Mouse (Mus musculus): ENCODE results near the gene Slc17a6.

Slc17a6 gene

DNA sequence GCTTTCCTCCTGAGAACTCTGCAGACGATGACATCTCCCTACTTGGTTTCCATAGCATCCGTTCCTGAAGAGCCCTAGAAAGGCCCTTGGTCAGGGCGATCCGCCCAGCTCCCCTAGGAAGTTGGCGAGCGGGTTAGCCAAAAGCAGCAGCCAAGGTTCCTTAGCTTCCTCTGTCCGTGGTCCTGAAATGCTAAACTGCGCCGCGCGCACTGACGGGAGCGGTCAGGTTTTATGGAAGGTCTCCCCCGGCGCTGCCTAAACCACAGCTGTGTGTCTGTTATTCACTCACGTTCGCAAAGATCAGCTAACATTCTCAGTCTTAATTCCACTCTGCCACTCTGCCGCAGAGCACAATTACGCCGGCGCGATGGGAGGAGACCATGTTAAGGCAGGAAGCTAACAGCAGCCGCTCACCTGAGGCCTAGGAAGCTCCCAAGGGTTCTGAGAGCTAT, at the start of gene Slc17a6:
Gene Slc17a6, plus strand, starts transcription at position 313 of the 452 bp plus-strand sequence.
- in situ Hi-C loops (cut with MseI, MboI): loop anchor here in 1 of 2 experiments (10.0 kb wide), 1 partner anchor 223 kb away; no protein-coding TSS in a partner anchor

DNA sequence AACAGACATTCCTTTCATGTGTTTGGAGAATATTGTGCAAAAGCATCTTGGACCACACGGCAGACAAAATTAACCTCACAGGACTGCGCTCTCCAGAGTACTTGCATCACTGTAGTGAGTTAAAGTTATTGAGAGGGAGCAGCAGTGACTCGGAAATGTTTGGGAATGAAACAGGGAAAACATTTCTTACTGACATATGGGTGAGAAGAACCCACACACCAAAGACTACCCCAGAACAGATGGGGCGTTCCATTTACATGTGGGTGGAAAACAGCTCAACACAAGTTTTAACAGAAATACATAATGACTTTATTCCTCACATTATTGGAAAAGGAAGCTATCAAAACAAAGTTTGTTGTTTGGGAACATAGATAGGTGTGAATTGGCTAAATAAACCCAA, 21.8 kb upstream of the Slc17a6 start:
- in situ Hi-C loops (cut with MseI, MboI): no loop called here

DNA sequence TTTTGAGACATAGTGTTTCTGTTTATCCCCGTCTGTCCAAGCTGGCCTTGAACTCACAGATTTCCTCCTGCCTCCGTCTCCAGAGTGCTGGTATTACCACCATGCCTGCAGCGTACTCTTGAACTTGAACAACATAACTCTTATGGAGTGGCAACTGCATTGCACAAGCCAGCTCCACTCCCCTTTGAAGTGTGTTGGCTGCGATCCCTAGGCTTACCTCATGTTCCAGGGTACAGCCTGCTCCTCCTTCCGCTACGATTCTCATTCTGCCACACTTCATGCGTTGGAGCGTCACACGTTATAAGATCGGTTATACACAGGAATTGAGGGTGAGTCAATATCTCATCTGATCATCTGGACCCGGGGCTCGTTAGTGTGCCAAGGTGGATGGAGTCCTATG, 18.1 kb upstream of the Slc17a6 start:
- in situ Hi-C loops (cut with MseI, MboI): no loop called here

DNA sequence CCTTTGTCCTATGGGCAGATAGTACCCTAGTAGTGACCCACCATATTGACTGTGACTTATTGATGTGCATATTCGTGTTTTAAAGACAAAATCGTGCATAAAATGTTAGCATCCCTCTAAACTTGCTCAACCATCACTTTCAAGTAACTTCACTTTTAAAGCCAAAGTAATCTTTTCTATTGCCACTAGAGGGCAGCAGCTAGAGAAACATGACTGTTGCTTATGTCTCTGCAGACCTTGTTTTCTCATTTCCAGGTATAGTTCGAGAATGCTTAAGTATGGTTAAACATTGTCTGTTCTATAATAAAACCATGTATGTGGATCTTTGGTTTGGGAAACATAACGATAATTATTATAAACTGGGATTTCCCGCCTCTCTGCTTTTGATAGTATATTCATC, 7.4 kb upstream of the Slc17a6 start:
- in situ Hi-C loops (cut with MseI, MboI): no loop called here

DNA sequence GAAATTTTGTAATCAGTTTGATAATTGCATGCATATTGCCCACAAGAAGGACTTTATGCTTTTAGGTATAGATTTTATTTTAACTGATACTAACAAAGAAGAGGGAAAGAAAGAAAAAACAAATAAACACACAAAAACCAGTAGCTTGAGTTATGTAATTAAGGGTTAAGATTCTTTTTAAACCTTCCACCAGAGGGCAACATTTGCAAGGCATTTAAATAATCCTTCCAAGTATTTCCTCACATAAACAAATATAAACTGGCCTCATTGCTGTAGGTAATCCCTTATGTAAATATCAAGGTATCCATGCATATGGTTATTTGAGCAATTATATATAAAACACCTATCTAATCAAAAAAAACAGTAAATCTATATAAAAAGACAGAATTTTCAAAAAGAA, 3.9 kb upstream of the Slc17a6 start:
- in situ Hi-C loops (cut with MseI, MboI): loop anchor here (5.0 kb wide), 1 partner anchor 354 kb away; no protein-coding TSS in a partner anchor

DNA sequence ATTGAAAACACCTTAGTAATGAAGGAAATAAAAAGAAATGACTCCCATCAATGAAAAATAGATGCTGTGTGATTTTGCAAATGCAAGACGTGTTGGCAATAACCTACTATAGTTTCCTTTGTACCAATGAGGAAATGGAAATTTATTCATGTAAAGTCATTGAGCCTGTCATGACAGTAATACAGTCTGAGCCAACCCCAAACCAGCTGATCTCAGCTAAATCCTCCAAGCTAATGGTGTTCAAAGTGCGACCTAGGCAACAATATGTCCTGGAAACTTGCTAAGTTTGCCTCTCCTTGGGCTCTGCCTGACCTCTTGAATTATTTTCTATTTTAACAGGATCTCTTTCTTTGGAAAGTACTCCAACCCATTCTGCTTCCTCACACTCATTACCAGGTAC, 3.4 kb upstream of the Slc17a6 start:
- in situ Hi-C loops (cut with MseI, MboI): loop anchor here (5.0 kb wide), 1 partner anchor 354 kb away; no protein-coding TSS in a partner anchor

DNA sequence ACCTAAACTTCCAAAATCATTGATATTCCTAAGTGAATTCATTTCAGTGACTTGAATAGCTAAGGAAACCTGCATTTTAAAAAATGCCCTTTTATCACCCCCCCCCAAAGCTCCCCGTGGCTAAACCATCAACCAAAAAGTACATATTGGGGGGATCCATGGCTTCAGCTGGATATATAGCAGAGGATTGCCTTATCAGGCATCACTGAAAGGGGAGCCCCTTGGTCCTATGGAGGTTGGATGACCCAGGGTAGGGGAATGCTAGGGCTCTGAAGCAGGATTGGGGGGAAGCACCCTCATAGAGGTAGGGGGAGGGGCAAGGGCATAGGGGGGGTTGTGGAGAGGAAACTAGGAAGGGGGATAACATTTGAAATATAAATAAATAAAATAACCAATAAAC, 1.8 kb upstream of the Slc17a6 start:
- in situ Hi-C loops (cut with MseI, MboI): loop anchor here (5.0 to 10.0 kb wide), 2 partner anchors 225 to 352 kb away; no protein-coding TSS in a partner anchor

DNA sequence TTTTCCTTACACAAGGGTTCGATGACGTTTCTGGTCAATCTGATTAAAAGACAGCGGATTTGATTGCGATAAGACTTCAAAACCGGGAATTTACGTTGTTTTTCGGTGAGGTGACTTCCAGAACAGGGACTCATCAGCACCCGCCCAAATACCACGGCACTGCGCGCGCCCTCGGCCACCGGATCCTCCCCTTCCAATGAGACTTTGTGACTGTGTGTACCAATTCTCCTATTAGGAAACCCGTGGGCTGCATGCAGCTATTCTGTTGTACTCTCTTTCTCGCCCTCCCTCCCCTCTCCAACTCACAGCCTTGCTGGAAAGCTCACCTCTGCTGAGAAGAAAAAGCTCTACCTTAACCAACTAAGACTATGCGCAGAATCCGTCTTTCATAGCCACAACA, 390 bp downstream of the Slc17a6 start:
- in situ Hi-C loops (cut with MseI, MboI): loop anchor here in 1 of 2 experiments (10.0 kb wide), 1 partner anchor 223 kb away; no protein-coding TSS in a partner anchor

DNA sequence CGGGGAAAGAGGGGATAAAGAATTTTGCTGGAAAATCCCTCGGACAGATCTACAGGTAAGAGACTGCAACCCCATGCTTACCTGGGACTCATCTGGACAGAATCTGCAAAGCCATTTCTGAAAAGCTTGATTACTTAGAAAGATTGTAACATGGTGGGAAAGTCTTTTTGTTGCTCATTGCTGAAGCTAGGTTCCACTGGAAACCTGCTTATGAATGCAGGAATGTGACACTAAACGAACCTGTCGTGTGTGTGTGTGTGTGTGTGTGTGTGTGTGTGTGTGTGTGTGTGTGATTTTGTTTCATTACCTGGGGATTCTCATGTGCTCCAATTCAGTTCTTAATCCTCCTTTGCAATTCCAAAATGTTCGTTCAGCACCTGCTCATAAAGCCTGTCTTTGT, 860 bp downstream of the Slc17a6 start:
- in situ Hi-C loops (cut with MseI, MboI): loop anchor here in 1 of 2 experiments (10.0 kb wide), 1 partner anchor 222 kb away; no protein-coding TSS in a partner anchor

DNA sequence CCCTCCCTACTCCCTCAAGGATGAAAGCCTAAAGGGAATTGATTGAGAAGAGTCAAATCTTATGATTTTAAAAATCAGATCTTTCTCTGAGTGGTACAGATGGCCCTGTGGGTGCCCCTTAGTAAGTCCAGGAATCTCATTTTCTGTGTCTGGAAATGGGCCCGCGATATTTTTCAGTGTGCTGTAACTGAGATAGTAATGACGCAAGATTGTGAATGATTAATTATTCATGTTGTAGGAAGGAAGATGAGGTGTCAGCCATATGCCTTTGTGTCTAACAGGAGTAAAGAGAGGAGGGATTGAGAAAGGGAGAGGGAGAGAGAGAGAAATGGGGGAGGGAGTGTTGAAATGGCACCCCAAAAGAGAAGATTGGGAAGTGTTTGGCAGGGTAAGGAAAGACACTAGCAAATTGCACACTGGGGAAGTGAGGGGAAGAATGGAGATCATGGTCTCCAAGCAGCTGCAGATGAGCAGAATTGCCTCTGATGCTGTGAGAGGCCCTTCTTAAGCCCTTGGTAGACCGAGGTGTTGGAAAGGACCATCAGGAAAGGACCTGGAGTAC, 2.6 kb downstream of the Slc17a6 start:
- in situ Hi-C loops (cut with MseI, MboI): loop anchor here in 1 of 2 experiments (10.0 kb wide), 1 partner anchor 220 kb away; no protein-coding TSS in a partner anchor

DNA sequence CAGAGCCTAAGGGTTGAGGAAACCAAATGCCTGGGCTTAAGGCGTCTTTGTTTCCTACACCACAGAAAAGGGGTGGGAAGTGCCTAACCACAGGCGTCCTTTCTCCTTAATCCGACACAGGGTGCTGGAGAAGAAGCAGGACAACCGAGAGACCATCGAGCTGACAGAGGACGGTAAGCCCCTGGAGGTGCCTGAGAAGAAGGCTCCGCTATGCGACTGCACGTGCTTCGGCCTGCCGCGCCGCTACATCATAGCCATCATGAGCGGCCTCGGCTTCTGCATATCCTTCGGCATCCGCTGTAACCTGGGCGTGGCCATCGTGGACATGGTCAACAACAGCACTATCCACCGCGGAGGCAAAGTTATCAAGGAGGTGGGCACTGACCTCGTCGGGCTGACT, 3.4 kb downstream of the Slc17a6 start:
- in situ Hi-C loops (cut with MseI, MboI): loop anchor here in 1 of 2 experiments (10.0 kb wide), 1 partner anchor 220 kb away; no protein-coding TSS in a partner anchor

DNA sequence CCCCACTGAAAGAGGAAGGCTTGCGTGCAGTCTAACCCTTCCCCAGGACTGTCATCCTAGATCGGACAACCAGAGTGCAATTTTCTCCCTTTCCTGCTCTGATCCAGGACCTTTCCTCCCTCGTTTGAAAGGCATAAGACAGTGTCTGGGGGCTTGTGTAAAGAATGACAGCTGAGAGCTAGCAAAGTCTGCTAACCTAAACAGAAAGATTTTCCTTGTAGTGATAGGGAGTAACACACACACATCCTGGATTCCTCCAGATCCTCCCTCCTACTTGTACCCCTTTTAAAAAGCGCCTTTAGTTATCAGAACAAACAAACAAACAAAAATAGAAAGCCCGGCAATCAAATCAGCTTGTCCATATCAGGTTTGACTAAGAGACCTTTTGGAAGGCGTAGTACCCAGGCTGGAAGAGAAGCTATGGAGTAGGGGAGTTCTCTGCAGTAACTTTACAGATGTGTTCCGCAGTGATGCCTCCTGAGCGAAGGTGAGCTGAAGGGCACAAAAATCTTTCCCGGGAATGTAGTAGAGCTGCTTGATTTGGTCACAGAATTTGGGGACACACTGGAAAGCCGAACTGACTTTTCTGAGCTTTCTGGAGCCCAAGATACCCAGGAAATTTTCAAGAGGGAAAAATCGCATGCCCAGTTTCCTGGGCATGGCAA, 3.9 kb downstream of the Slc17a6 start:
- in situ Hi-C loops (cut with MseI, MboI): loop anchor here in 1 of 2 experiments (10.0 kb wide), 1 partner anchor 219 kb away; no protein-coding TSS in a partner anchor

DNA sequence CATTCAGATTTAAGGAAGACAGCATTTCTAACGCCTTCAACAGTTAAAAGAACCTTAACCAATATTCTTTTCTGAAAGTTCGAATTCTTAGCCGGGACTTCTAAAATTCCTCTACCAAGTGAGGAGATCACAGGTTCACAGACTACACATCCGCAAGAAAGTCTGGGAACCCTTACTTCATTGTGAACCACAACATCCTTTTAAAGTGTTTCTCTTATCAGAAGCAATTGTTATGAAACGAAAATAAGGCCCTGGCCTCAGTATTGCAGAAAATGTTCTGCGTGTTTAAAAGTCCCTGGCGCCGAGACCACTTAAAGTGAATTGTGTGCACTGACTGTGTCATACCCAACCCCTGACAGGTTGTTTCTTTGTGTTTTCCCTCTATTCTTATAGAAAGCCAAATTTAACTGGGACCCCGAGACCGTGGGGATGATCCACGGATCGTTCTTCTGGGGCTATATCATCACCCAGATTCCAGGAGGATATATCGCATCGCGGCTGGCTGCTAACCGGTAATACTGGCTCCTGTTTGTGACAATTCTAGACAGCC, 4.7 kb downstream of the Slc17a6 start:
- in situ Hi-C loops (cut with MseI, MboI): loop anchor here in 1 of 2 experiments (10.0 kb wide), 1 partner anchor 218 kb away; no protein-coding TSS in a partner anchor

DNA sequence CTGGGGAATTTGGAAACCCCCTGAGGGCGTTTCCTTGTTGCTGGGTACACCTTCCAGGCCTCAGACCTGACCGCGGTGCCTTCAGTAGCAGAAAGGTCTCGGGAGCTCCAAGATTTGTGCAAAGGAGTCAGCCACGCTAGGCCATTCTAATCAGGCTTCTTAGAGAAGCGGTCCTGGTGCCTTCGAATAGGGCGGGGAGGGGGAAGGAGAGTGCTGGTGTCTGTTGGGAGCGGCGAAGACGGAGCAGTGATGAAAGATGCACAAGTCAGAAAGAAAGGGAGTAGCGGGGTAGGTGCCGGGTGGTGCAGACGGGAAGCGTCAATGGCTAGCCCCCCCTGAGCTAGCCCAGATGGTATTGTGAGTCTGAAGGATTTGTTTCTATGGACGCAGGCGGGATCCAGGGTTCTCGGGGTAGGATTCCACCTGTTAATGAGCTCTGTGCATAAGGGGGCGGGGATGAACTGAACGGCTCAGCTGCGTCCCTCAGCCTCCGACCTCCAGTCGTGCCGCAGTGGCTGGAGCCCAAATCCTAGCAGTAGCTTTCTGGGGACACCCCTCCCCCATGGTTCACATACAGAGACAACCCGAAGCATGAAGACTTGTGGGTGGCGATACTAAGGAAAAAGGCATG, 5.3 kb downstream of the Slc17a6 start:
- in situ Hi-C loops (cut with MseI, MboI): loop anchor here in 1 of 2 experiments (10.0 kb wide), 1 partner anchor 218 kb away; no protein-coding TSS in a partner anchor

DNA sequence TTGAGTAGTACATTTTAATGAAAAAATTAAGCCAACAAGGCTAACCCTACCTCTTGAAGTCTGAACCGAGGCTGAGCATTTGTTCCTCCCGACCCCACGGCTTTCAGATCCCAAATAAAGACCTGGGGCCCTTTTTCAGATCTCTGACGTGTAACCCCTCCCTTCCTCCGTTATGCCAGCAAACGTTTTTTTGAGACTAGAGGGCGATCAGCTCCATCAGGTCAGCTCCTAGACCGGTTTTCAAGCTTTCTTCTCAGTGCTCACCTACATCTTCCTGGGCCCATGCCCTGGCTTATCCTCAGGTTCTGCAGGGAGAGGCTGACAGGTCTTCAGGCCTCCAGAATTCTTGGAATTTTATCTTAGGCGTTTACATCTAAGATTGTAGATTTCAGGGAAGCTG, 5.9 kb downstream of the Slc17a6 start:
- in situ Hi-C loops (cut with MseI, MboI): loop anchor here in 1 of 2 experiments (10.0 kb wide), 1 partner anchor 217 kb away; no protein-coding TSS in a partner anchor

DNA sequence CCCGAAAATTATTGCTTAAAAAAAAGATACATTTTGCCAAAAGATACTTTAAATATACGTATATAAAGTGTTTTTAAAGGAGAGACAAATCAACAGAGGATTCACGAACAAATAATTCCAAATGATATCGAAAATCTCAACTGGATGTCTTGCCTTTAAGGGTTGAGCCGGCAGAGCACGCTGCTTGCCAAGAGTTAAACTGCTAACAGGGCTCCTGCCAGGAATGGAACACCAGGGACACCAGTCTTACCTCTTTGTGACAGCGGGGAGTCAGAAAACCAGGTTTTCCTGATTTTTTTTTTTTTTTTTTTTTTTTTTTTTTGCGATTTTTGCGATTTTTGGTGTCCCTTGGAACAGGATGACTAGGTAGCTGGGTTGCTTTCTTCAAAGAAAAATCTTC, 6.5 kb downstream of the Slc17a6 start:
- in situ Hi-C loops (cut with MseI, MboI): loop anchor here in 1 of 2 experiments (10.0 kb wide), 1 partner anchor 216 kb away; no protein-coding TSS in a partner anchor

DNA sequence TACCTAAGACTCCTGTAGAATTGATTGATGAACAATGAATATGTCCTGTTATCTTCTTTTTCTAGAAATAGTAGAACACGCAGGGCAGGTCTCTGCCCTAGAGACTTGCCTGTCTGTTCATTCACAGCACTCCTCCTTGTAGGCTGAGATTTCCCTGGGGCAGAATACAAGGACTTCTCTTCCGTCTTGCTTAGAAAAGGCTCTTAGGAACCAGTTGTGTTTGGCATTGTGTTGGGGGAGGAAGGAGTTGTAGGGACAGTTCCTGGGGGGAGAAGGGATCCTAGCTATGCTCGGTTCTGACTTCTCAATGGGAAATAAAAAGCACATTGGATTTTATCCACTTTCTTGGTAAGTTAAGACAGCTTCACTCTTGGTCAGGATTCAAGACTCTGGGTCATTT, 7.4 kb downstream of the Slc17a6 start:
- in situ Hi-C loops (cut with MseI, MboI): loop anchor here in 1 of 2 experiments (10.0 kb wide), 1 partner anchor 216 kb away; no protein-coding TSS in a partner anchor

DNA sequence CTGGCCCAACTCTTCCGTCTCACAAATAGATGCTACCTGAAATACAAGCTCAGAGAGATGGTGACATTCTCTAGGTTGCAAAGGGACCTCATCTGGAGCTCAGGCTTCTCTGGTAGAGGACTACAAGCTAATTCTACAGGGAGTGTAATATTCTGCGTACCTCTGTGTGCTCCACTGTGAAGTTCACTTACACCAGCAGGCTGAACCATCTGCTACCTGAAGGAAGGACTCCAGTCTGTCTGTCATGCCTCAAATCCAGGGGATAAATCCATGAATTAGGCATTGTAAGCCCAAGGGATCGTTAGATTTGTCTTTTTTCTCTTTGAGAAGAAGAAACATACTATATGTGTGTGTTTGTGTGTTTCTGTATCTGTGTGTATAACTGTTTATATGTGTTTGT, 9.4 kb downstream of the Slc17a6 start:
- in situ Hi-C loops (cut with MseI, MboI): no loop called here

DNA sequence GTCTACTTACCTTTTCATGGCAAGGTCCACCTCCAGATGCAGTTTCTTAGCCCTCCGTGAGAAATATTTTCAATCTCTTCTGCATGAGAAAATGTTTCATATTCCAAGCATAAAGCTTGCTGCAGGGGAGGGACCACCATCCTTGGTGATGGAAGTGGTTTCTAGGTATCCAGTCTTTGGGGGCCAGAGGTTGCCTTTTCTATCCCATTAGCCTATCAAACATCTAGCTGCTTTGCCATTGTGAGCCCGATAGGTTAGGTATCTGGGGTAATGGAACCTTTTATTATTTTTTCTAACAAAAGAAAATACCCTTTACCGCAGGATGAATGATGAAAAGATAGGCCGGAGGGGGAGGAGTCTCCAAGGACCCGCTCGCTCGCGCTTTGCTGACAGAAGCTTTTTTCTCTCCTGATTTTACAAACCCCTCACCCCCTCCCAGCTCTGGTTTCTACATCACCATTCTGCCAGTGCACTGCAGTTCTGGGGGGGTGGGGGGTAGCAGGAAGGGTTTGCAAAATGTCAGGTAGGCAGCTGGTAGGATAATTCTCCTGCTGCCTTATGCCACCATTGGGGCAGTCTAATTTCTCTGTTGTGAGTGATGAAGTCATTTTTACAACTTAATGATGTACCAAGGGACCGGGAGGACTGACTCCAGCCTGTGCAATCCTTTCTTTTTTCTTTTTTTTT, 10.9 kb downstream of the Slc17a6 start:
- in situ Hi-C loops (cut with MseI, MboI): no loop called here

DNA sequence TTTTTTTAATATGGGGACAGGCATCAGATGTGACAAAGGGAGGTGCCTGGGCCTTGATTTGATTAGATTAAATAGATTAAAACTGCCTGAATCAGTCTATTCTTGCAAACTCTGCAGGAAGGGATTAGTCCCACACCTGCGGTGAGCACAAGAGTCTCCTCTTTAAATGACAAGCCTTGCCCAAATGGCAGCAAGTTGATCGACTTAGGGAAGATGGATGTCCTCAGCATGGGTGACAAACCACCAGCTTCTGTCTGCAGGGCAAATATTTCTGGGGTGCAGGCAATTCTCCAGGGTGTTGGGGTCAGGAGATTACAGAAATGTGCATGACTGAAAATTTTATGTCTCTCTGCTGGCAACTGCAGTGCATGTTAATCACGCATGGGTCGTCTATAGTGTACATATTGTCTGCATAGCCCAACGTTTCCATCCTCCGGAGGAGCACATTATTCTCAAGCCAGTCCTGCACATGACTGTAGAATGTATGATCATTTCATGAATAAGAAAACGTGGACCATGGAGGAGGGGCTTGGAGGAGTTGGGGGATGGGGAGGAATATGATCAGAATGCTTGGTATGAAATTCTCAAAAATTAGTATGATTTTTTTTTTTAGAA, 11.5 kb downstream of the Slc17a6 start:
- in situ Hi-C loops (cut with MseI, MboI): no loop called here

Measured in mouse trophoblast stem cell (cell line).